Mouse (Mus musculus) kidney, adult 2 months (tissue): ENCODE results near the gene Phactr3. TPM values are rescaled to one million over a fixed set of nuclear protein-coding genes. Genes with fewer than 3 reads are reported as not detected.

Source experiments
- DNase-seq: peaks from one replicate; pipeline ENCODE4 v3.0.0; 2021
- H3K27ac ChIP-seq: fragments of 200-500 bp; 2 replicates; pipeline ENCODE4 v1.5.1; 2012; ENCODE audit warnings: low read depth, low read length, control low read depth, inconsistent platforms; ENCODE audit not compliant: insufficient read depth
- H3K27me3 ChIP-seq: fragments of 200-500 bp; replicated peaks from 2 replicates; pipeline ENCODE4 v1.6.1; 2012; ENCODE audit warnings: mild to moderate bottlenecking, moderate library complexity, low read length, inconsistent platforms; ENCODE audit not compliant: control insufficient read depth, insufficient read depth
- H3K36me3 ChIP-seq: fragments of 200-500 bp; 2 replicates; pipeline ENCODE4 v1.6.1; 2012; ENCODE audit warnings: mild to moderate bottlenecking, moderate library complexity, low read length, inconsistent platforms; ENCODE audit not compliant: control insufficient read depth, insufficient read depth
- H3K4me1 ChIP-seq: fragments of 200-500 bp; 2 replicates; pipeline ENCODE4 v1.6.1; 2011; ENCODE audit warnings: low read length; ENCODE audit not compliant: control insufficient read depth, insufficient read depth
- H3K4me3 ChIP-seq: fragments of 200-500 bp; 2 replicates; pipeline ENCODE4 v1.5.1; 2011; ENCODE audit warnings: mild to moderate bottlenecking, low read depth, low read length, control low read depth; ENCODE audit not compliant: insufficient read depth
- CTCF ChIP-seq: fragments of 200-500 bp; conservative IDR thresholded peaks from 2 replicates; pipeline ENCODE4 v1.5.1; 2011; ENCODE audit warnings: low read depth, mild to moderate bottlenecking, control low read depth, low read length, moderate library complexity, mixed read lengths; ENCODE audit not compliant: insufficient read depth, insufficient read length
- POLR2A ChIP-seq: fragments of 200-500 bp; IDR thresholded peaks from one replicate; pipeline ENCODE4 v1.6.1; 2011; ENCODE audit warnings: low read depth, low read length, control low read depth
- WGBS: fragments of 180-500 bp; shearing (Covaris S2); methylation state at CpG from one replicate; pipeline ENCODE4 v1.1.7; 2018; 5-methylcytosine and 5-hydroxymethylcytosine counted together
- polyA plus RNA-seq: library from polyadenylated mRNA; depleted of rRNA; stranded (reverse); fragments of >200 nt; gene quantifications from 2 replicates; pipeline ENCODE4 v1.2.3, GENCODE M21; 2012

Phactr3 gene
- polyA plus RNA-seq, 1 experiment: 0.17 TPM

DNA sequence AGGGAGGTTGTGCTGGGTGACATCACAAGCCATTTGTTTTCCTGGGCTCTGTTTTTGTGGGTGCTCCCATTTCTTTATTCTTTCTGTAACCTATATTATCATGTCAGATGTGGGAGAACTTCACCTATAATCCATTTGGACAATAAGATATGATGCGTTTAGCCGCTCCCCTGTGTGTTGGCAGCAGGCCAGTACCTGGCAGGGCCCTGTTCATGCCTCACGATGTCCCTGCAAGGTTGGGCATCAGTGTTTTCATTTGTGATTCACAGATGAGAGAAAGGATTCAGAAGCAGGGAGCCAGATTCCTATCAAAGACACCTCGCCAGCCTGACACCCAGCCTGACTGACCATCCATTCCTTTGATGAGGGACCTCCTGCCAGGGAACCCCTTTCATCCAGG, 99.7 kb downstream of the Phactr3 start:
- Histone ChIP-seq H3K36me3 (no peaks in the 10 kb centered on the region), H3K4me3 (no peak overlapping the region), H3K4me1 (no peaks in the 10 kb centered on the region), H3K27me3 (no peaks in the 10 kb centered on the region), H3K27ac (no peak overlapping the region)
- DNase-seq: no peak
- no peak for TF ChIP-seq POLR2A
- TF ChIP-seq CTCF: no peak
- WGBS: 73% methylated on average over 4 of the region's 4 CpGs

DNA sequence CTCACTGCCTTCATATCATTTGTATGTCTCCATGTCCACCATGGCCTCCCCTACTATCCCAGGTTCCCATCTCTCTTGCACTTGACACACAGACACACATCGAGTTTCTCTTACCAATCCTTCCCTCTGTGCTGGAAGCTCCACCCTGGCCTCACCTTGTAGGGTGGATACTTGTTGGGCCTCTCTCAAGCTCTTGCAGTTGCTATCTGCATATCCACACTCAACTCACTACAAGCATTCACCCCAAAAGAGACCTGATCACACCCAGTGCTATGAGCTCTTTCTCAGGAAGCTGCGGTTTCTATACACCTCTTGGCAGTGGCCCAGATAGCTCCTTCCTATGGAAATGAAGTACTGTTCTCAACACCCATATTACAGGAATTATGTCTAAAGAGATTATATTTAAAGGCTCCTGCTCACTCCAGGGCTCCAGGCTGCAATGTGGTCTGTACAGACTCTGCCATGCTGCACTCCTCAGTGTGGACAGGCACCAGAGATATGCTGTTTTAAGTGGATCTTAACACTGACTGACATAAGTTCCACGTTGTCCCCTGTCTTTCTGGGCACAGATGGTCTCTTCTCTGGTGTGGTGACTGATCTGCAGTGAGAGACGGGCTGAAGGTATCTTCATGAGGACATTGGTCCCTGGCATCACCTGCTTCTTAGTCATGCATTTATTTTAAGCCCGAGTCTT, 100.8 kb downstream of the Phactr3 start:
- no peak for TF ChIP-seq POLR2A
- no peak for TF ChIP-seq CTCF

DNA sequence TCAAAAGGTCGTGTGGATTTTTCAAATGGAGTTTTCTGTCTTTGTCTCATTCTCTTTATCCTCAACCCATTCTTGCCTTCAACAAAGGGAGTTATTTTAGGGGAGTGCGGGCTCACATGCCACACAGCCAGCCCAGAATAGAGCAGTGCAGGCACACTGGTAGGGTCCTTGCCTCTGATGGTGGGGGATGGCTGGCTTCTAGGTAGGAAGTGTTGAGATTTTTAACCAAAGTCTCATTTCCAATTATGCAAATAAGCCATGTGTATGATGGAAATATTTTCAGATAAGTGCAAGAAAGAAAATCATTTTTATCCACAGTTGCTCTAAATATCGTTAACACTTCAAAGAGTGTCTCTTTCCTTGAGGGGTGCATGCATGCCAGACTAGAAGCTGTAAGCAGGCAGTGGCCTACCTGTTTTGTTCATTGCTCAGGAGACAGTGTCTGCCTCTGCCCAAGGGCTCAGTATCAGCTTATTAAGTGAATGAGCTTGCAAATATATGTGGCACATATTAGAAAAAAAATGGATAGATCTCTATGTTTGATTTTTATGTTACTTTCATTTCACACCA, 101.5 kb downstream of the Phactr3 start:
- Histone ChIP-seq H3K27me3 (no peaks in the 10 kb centered on the region), H3K27ac (no peak overlapping the region), H3K4me3 (no peak overlapping the region), H3K4me1 (no peaks in the 10 kb centered on the region), H3K36me3 (no peaks in the 10 kb centered on the region)
- DNase-seq: no peak
- TF ChIP-seq CTCF: no peak
- TF ChIP-seq POLR2A: no peak
- 78% methylated on average over 3 of the region's 3 CpGs for WGBS

More for the DNA sequence above, 100.8 kb downstream of the Phactr3 start:
- H3K36me3 ChIP-seq: no peaks in the 10 kb centered on the region
- WGBS: 82% methylated on average over 5 of the region's 5 CpGs
- H3K27me3 ChIP-seq: no peaks in the 10 kb centered on the region
- H3K4me3 ChIP-seq: no peak overlapping the region
- no peak for DNase-seq
- no peak overlapping the region for H3K27ac ChIP-seq
- H3K4me1 ChIP-seq: no peaks in the 10 kb centered on the region

GRCm38 (mm10) chr2:178221003-178221402, 102.2 kb downstream of the Phactr3 start:
- DNase-seq: no peak
- Histone ChIP-seq H3K27me3 (no peaks in the 10 kb centered on the region), H3K27ac (no peak overlapping the region), H3K36me3 (no peaks in the 10 kb centered on the region), H3K4me3 (no peak overlapping the region), H3K4me1 (no peaks in the 10 kb centered on the region)
- WGBS: 90% methylated on average over 3 of the region's 3 CpGs
- TF ChIP-seq CTCF (no peak), POLR2A (no peak)

DNA sequence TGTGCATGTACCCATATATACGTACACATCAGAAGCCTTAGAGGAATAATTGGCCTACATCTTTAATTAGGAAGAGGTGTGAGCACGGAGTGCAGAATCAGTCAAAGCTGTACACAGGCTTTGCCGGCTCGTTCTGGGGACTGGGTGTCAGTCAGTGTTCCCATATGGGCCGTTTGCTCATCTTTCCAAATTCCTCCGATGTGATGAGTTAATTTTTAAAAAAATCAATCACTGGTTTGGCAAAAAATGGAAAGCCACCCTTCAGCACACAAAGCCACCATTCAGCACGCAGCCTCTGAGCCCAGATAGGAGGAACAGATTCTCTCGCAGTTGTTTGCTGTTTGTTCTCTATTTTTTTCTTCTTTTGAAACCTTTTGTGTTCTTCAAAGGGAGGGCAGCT, 110.5 kb downstream of the Phactr3 start:
- Histone ChIP-seq H3K4me3 (no peak overlapping the region), H3K27ac (no peak overlapping the region), H3K4me1 (no peaks in the 10 kb centered on the region), H3K36me3 (no peaks in the 10 kb centered on the region), H3K27me3 (no peaks in the 10 kb centered on the region)
- 79% methylated on average over 8 of the region's 8 CpGs for WGBS
- TF ChIP-seq CTCF (no peak), POLR2A (no peak)
- no peak for DNase-seq

DNA sequence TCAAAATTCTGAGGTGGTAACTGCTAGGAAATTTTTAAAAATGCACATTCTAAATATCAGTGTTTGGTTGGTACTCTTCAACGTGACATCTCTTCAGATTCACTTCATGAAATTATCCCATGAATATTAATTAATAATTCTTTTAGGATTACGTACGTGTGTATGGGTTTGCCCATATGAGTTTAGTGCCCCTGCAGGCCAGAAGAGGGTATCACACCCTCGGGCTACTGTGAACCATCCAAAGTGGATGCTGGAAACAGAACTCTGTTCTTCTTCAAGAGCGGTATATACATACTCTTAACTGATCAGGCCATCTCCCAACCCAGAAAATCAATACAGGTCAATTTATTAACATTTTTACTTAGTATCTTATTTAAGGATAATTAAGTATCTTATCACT, 114.7 kb downstream of the Phactr3 start:
- Histone ChIP-seq H3K4me3 (no peak overlapping the region), H3K36me3 (no peaks in the 10 kb centered on the region), H3K4me1 (no peaks in the 10 kb centered on the region), H3K27ac (no peak overlapping the region), H3K27me3 (no peaks in the 10 kb centered on the region)
- 77% methylated on average over 5 of the region's 5 CpGs for WGBS
- TF ChIP-seq POLR2A (no peak), CTCF (no peak; the same call in 1 of the 2 replicates)
- DNase-seq: no peak

DNA sequence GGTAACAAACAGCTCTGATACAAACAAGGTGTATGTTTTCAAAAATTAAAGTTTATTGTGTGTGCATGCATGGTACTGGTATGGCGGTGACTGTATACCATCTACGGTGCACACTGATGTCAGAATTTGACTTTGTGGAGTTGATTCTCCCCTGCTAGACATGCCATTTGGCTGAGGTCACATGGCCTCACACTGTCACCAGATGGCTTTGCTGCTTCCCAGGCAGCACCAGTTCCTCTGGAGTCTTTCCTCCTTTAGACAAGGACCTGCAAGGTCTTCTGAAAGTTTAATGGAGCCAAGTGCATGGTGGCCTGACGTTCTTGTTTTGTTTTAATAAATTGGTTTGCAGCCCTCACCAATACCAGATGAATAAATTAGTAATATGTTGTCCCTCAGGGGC, 118.3 kb downstream of the Phactr3 start:
- TF ChIP-seq POLR2A (no peak), CTCF (no peak)
- Histone ChIP-seq H3K4me1 (no peaks in the 10 kb centered on the region), H3K36me3 (no peaks in the 10 kb centered on the region), H3K4me3 (no peak overlapping the region), H3K27me3 (no peaks in the 10 kb centered on the region), H3K27ac (no peak overlapping the region)
- 76% methylated on average over 3 of the region's 3 CpGs for WGBS
- DNase-seq: no peak

GRCm38 (mm10) chr2:178238503-178238902, 119.7 kb downstream of the Phactr3 start:
- 59% methylated on average over 2 of the region's 2 CpGs for WGBS
- DNase-seq: no peak
- no peaks in the 10 kb centered on the region for H3K36me3 ChIP-seq
- no peak overlapping the region for H3K27ac ChIP-seq
- no peak for TF ChIP-seq CTCF
- TF ChIP-seq POLR2A: no peak
- no peaks in the 10 kb centered on the region for H3K27me3 ChIP-seq
- no peaks in the 10 kb centered on the region for H3K4me1 ChIP-seq
- H3K4me3 ChIP-seq: no peak overlapping the region
